Mouse (Mus musculus): ENCODE measurements at regions not wholly inside any gene's neighbourhood (a gene's known extent, or its start where the extent isn't known, plus 50 kb on each side); places are given as distances from the start of the nearest gene placed in this dataset.
A peak's percentile ranks its signal among the peaks of the same experiment; 100 is the strongest.

DNA sequence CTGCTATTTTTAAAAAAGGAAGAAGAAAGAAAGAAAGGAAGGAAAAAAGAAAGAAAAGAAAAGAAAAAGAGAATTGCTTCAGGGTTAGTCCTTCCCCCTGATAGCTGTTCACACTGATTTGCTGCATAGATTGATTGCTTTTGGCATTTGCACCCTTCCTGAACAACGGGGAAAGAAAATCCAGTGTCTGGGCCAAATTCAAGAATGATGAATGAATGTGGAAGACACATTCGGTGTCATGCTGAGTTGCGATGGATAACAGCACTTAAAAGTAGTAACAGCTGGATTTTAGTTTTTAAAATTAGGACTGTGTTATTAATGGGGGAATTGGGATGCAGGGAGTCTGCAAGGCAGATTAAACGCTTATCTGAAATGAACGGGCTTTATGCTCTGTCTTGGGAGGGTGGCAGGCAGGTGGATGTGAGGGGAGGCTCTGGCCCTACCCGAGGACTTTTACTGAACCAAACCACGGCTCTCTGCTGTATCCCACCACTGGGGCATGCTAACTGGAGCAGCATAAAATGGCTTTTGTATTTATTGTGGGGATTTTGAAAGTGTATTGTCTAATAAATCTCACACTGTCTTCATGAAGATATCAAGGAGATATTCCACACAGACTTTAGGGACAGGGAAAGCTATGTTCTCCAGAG is 114.4 kb downstream of the Lca5 start:
- no peak for DNase-seq

DNA sequence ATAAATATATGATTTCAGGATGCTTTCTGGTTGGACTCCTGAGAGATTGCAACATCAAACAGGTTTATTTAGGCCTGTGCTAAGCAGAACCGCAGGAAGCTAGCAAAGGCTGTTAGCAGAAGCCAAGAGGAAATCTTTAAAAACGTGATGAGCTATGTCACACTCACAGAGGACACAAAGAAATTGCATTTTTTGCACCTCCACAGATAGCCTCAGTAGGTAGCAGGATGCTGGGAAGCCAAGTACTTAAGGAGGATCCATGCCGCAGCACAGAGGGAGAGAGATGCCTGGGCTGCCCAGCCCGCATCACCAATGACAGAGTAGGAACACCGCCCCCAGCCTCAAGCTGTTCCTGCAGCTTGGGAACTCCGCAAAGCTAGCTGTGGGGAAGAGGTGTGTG is 115.0 kb downstream of the Lca5 start:
- peak; percentile 80 for DNase-seq

DNA sequence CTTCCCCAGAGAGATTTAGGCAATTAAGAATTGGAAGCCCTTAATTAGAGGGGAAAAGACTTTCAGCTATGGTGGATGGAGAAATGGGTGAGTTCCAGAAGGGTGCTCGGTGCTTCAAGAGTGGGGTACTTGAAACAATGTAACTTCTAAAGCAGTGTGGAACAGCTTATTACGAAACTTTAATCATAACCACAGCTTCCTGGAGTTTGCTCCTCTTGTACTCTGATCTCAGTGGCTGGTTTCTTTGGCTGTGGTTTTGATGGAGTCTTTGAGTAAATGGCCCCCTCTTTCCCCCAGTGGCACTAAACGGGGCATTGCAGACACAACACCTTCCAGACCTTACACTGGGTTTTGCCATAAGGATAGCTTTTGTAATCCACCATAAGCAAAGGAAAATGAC is 116.6 kb downstream of the Lca5 start:
- no peak for DNase-seq

DNA sequence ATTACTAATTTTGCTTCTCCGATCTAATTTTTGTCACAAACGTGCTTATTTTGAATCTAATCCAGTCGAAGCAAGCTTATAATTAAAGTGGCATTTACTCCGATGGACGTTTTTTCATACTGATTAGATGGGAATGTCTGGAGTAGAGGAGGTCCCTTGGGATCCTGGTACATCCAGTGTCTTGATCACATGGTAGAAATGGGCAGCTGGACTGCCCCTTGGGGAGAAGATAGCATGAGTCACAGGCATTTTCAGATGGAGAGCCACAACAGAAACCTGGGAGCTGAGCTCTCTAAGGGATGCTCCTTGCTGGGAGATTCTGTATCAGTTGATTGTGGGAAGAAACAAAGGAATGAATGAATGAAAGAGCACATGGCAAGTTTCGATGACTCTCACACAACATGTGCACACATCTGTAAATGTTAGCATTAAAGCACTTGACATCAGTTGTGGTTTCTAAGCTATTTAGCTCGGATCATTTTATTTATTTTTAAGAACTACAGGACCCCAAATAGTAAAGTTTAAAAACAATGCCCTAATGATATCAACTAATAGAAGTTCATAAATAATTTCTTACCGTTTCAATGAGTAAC is 117.8 kb downstream of the Lca5 start:
- no peak for DNase-seq

DNA sequence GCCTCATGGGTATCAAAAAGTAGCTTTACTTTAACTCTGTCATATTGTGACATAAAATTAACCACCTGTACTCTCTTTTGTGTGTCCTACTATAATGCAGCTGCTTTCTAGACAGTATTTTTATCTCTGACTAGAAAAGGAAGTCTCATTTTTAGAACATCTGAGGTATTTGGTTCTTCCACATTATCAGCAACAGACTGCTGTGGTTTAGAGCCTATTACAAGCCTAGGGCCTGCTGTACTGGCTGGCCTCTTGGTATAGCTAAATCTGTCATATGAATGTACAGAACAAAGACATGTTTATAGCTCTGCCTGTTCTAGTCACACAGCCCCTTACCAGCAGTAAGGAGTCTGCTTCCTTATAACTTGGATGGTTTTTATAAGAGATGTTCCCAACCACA is 119.1 kb downstream of the Lca5 start:
- no peak for DNase-seq

DNA sequence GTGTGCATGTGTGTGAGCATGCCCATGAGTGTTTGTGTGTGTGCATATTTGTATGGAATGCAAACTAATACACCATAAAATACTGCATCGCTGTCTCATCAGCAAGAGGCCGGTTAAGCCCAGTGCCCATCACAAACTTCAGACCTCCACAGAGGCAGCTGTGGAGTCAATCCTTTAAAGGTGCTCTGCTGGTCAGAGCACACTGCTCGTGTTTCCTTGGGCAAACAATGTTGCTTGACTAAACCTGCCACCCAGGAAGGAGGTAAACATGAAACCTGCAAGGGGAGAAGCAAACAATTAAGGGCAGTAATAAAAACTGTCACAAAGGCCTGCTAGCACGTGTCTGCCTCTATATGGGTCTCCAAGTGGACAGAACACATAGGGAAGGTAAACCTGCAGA is 120.1 kb downstream of the Lca5 start:
- no peak for DNase-seq

DNA sequence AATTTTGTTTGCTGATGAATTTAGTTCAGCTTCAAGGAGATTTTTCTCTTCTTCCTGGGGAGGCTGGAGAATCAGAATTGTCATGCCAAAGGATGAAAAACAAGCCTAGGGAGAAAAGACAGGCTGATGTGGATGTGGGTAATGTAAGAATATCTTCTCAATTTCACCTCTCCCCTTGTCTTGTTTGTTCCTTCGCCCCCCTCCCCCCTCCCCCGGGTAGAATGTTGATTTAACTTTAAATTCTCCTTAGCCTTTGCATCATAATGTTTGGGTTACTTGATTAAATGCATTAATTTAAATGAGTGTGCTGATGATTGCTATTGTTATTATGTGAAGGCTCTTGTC is 124.1 kb downstream of the Lca5 start:
- DNase-seq, result no peak

DNA sequence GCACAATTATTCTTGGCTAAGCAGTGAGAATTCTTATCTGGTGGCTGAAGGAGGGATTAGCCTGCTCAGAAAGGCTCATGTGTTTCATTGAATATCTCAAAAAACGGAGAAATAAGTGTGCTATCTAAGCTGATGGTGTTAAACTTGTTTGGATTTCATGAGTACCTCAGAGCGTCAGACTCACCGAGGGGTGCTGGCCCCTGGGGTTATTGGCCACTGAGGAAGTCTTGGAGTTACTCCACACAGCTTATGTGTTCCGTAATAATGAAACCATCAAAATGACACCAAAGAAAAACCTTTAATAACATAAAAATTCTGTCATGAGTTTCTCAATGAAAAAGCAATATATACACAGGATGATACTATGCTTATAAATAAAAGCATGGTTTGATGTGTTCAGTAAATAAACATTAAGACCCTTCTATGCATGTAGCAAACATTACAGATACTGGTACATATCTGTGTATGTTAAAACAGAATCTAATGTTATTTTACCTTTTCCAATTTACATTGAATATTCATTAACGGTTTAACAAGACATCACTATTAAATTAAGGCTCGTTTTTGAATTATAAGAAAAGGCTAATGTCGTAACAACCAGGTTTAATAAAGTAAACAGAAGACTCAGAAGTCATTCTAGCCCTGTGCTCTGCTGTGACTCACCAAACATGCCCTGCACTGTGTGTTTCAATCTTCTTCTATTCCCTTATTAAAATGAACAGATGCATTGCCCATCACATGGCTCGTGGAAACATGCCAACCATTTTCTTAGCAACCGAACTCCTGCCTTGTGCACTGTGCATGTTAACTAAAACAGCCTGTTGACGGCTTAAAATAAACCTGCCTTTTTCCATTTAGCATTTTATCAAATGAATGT is 124.7 kb downstream of the Lca5 start:
- DNase-seq, result peak; percentile 65

DNA sequence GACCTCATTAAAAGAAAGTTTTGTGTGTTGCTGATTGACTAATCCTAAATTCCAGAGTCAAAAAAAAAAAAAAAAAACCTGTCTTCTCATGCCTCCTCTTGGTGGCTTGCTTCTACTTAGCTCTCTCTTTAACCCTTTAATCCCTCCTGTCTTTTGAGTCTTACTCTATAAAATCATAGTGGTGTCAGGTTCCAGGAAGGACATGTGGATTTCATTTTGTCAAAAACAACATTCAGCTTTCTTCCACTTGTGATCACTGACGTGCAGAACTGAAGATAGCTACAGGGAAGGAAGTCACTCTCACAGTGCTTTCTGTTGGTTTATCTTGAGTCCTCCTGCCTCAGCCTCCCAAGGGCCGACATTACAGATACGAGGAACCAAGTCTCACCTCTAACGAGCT is 132.2 kb downstream of the Lca5 start:
- no peak for DNase-seq

DNA sequence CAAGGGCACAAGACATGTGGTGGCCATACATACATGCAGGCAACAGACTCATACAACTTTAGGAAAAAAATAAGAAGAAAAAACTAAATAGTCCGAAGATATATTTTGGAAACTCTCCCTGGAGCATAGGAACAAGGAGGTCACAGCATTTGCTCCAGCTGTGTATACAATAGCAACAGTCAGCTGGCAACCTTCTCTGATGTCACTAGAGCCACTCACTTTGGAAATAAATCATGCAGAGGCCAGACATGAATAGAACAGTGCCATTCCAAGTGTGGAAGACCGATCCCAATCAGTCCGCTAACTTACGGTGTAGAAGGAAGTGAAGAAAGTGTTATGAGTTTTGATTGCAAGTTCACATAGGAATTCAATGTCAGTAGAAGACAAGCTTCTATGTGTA is 132.8 kb downstream of the Lca5 start:
- DNase-seq, result no peak

DNA sequence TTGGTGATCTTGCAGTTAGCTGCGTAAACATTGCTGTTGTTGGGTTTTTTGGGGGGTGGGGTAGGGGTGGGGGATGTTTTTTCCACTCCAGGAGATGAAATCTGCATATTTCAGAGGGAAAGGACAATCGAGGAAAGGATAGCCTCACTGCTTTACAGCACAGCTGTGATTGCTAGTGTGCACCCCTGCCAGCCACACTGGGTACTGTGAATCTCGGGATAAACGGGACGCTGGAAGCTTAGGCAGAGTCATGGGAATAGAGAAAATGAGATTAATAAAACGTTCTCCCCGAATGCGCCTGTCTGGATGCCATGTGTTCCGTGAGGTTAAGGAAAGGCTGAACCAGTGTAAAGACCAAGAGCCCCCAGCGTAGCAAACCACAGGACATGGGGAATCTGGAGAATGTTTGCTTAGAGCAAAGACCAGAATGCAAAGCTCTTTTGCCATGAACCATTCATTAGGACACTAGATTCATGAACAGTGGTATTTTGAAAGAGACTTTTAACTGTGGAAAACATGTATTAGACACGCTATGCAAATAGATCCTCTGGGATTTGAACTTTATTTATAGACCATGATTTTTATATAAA is 133.5 kb downstream of the Lca5 start:
- DNase-seq, result no peak

DNA sequence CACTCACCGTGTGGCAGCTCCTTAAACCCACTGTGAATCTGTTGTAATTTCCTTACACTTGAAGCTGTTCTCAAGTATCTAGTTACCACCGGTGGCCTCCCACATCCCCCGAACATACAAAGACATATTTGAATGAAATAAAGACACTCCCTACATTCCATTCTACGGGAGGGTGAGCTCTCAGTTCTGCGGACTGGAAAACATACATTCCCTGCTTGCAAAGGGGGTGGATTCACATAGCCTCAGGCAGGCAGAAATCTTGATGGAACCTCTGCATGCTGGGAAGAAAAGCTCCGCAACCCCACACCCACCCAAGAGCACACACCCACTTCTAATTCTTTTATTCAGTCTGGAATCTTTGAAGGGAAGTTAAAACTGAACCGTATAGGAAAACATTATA is 136.0 kb downstream of the Lca5 start:
- no peak for DNase-seq

DNA sequence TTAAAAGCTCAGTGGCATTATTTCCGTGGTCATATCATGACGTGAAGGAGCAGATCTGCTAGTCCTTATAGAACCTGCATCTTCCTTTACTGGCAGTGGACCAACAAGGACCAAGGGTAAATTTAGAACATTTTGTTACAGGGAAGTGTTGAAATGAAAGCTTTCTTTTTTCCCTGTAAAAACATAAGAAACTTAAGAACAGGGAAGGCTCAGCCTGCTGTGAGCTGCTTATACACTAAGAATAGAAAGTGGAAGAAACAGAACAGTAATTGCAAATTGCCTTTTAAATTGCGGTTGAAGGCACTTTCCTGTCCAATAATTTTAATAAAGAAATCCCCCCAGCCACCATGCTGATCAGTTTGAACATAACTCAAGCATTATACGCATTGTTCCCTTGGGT is 140.4 kb downstream of the Lca5 start:
- DNase-seq, result no peak

DNA sequence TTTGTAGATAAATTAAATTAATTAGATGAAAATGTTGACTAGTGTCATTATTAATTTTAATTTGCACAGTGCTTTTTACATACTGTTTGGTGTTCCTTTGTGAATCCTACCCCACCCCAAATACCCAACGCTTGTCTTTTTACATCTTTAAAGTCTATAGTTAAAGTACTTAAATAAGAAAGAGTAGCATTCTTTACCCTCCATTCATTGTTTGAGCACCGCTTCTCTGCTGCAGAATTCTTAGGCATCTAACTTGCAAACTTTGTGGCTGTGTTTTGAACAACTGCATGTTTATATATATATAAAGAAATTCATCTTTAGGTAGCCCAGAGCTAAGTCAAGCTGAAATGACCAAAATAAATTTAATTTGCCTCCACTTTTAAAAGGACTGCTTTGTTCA is 140.9 kb downstream of the Lca5 start:
- DNase-seq, result no peak

DNA sequence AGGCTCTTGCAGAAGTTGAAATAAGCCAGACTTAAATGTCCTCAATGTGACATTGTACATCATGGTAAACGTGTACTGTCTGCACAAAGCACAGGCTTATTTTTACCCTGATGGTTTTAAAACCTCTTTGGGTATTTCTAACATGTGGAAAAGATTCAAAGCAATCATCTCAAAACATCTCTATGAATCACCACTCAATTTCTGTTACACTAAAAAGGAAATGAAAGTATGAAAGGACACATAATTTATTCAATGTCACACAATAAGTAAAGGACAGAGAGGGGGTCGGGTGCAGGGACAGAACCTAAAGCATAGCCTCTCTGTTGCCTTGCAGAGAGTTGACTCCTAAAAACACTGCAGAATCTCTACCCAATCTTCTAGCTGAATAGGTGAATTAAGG is 141.3 kb downstream of the Lca5 start:
- DNase-seq, result no peak

DNA sequence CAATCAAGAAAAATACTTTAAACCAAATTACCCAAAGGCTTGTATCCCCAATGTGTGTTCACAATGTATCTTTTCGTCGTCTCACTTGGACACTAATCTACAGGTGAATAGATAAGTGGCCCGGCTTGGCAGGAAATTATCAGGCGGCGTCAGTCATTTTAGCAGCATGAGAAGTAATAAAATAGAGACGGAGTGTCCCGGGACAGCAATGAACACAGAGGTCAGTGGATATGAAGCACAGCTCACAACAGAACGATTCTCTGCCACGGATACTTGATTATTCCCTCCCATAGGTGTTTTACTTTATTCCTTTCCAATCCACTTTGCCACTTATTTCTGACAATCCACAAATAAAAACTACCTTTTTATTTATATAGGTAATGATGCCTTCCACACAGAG is 145.5 kb downstream of the Lca5 start:
- DNase-seq, result no peak

DNA sequence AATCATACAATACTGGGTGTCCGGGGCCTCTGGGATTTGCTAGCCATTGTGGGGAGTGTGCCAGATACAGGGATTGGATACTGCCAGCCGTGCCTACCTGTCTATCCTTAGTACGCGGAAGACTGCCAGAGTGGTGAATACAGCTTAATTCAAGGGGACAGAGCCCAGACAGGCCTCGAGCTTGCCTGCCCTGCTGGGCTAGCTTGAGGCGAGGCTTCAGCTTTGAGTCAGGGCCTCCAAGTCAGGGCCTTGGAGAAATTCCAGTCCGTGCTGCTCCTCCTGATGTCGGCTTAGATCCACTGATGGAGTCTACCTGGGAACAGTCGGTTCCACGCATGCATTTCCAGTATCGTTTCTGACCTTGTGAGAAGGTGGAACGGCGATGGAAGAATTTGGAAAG is 146.5 kb downstream of the Lca5 start:
- DNase-seq, result no peak

DNA sequence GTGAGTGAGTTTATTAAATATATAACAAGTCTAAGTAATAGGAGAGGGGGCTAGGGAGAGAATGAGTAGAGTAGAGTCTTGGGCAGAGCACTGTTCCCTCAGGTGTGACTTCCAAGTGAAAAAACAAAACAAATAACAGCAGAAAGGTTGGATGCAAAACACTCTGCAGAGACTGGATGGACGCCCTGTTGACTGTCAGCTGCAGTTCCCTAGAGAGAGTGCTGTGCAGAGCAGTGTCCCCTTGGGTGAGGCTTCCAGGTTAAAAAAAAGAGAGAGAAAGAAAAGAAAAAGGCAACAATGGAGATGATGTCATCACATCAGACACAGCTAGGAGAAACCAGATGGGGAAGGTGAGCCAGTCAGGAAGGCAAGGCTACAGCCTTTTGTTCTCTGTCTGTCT is 137.6 kb upstream of the Hmgn3 start:
- DNase-seq, result no peak

DNA sequence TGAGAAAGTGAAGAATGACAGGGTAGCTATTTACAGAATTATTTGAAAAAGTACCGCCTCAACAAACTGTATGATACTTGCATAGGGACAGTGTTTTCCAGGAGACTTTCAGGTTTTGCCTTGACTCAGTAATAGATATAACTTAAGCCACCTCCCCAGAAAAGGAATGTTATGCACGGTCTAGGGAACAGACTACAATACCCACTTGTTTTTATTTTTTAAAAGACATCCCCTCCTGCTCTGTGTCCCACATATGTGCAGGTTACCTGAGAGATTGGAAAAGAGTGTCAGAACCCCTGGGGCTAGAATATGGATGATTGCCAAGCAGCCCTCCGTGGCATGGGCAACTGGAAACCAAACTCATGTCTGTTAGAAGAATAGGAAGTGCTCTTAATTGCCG is 137.2 kb upstream of the Hmgn3 start:
- no peak for DNase-seq

DNA sequence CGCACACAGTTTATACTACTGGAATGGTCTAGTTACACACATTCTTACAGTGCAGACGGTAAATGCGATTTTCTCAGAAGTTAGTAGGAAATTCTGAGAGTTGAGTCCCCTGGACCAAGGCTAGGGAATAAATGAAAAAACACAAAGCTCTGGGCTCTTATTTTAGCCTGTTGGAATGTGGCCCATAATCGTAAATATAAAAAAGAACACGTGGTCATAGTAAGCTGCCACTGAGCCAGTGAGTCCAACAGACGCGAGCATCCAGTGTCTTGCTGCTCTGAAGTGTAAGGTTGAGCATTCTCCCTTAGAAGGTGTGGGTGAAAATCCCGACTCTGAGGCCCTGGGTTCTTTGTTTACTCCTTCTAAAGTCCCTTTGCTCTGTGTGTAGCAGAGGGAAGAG is 136.8 kb upstream of the Hmgn3 start:
- DNase-seq, result no peak

DNA sequence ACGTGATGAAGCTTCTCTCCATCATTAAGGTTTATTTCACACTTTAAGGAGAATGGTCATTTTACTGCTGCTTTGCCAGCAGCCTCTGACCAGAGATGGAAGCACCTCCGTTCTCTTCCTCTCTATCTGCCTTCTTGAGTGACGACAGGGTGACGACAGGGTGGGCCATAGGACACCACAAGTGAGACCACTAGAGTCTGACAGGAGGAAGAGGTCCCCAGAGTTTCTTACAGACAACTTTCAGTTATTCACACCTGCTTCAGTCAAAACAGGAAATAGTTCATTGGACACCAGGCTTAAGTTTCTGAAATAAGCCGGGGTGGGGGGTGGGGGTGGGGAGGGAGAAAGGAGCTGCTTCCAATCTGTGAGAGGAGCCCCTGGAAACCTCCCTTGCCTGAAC is 131.3 kb upstream of the Hmgn3 start:
- DNase-seq, result no peak

DNA sequence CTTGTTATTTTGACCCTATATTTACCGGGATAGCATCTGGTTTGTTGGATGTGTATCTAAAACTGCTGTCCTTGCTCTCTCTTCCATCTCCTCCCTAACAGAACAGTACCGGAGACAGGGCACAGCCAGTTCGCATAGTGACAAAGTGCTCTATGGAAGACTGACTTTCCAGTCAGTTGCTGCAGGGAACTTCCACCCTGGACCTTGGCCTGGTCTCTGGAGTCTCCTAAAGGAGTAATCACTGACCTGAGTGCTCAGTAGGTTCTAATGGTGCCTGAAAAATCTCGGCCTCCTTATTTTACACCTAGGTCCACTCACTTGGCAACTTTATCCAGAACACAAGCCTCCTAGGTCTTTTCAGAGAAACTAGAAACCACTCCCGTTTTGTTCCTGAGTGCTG is 130.9 kb upstream of the Hmgn3 start:
- DNase-seq, result no peak

DNA sequence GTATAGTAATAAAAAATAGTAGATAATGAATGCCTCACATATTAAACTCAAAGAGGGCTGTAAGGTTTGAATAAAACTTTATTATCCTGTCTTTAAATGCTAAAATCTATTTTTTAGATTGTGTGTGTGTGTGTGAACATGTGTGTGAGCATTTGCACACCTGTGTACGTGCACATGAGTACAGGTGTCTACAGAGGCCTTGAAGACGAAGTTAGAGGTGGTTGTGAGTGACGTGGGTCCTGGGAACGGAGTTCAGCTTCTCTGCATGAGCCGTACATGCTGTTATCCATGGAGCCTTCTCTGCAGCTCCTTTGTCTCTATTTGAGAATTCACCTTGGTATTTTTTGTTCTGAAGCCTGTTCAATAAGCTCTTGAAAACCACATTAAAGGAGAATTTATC is 129.8 kb upstream of the Hmgn3 start:
- no peak for DNase-seq

DNA sequence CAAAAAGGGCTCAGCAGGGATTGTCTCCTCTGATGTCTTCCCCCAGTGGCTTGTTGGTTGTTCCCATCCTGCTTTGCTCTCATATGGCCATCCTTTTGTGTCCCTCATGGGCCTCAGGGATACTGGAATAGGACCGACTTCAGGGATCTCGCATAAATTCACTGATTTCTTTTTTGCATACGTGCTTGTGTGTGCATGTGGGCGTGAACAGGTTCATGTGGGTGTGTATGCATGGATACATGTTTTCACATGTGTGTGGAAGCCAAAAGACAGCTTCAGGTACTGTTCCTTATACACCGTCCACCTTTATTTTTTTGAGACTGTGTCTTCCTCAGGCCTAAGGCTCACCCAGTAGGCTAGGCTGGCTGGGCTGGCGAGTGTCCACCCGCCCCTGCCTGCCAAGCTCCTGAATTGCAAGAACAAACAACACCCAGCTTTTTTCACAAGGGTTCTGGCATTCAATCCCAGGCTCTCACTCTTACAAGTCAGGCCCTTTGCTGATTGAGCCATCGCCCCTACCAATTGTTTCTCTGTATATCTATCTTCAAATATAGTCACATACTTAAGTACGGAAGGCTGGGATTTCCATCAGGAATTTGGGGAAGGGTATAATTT is 127.0 kb upstream of the Hmgn3 start:
- DNase-seq, result no peak

All from right cerebral cortex, postnatal 14 days (tissue).